Mouse (Mus musculus) CD8-positive naive resting alpha-beta T cell, adult 57 days (primary cell): ENCODE data around the gene Adamts17. TPM values are rescaled to one million over a fixed set of nuclear protein-coding genes. Genes with fewer than 3 reads are reported as not detected.

Experiments used
- total RNA-seq: library from RNA; stranded (reverse); gene quantifications from one replicate; pipeline ENCODE4 v1.2.4, GENCODE M21; 2023

Gene Adamts17
- total RNA-seq = 1.5 TPM

GRCm38 (mm10) chr7:66839463-66840007 lies at the start of gene Adamts17:
Adamts17 (plus strand) TSS chr7:66839735.

Other genes starting within 250 kb of the Adamts17 start
- gene Asb7, start 150.1 kb upstream of the Adamts17 start, total RNA-seq = 17.5 TPM
- 9.7 TPM for gene Lins1, start 149.8 kb upstream of the Adamts17 start, total RNA-seq
- gene Cers3, start 96.2 kb upstream of the Adamts17 start, total RNA-seq = not detected